Mouse (Mus musculus) spleen, adult 12 weeks (tissue): Measurements from ENCODE around the gene Trdmt1.
A peak's percentile ranks its signal among the peaks of the same experiment; 100 is the strongest.
"Not testable (repeated sequence)": the region's sequence is repeated elsewhere in the genome, so short reads cannot be mapped to it uniquely, and the experiment has no call there.

Experiments
- DNase-seq: peaks from one replicate; pipeline ENCODE4 v3.0.0; 2022; ENCODE audit warnings: low spot score

Trdmt1 gene

DNA sequence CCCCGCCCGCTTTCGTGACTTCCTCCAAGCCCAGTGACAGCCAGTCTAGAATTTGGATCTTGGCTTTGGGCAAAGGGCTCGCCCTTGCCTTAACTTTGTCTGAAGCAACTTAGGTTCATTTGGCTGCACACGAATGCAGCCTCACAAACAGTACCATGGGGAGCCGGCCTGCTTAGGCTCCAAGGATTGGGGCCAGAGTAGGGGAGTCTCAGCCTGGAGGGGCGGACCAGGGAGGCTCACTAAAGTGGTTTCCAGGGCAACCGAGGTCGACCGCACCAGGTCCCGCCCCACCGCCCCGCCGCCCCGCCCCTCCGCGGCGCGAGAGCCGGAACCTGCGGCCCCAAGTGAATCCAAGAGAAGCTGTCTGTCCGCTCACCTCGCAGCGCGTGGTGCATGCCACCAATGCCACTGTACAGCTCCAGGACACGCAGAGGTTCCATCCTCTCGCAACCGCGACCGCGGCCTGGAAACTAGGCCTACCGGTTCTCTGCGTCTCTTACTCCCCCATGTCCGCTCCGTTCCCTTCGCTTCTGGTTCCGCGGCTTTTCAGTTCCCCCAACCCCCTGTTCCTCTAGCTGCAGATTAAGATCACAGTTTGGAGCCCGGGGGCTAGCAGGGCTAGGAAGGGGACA lies at the start of gene Trdmt1:
Gene Trdmt1 (minus strand): TSS at position 476 of the 632 bp plus-strand sequence.
- peak; percentile 70 for DNase-seq

DNA sequence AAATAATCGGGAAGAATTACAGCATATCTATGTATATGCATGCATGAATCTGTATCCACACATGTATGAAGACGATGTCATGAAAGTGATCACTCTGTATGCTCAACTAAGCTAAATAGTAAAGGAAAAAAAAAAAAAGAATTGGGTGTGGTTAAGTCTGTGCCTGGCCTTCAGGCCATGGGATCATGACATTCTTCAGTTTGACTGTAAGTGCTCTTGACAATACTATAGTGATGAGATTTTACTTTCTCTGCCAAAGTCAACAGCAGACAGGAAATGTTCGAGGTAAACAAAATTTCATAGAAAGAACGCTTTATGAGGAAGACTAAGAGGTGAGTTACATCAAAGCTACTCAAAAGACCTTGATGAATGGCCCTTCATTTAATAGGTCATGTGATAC lies 48.9 kb upstream of the Trdmt1 start:
- no peak for DNase-seq

DNA sequence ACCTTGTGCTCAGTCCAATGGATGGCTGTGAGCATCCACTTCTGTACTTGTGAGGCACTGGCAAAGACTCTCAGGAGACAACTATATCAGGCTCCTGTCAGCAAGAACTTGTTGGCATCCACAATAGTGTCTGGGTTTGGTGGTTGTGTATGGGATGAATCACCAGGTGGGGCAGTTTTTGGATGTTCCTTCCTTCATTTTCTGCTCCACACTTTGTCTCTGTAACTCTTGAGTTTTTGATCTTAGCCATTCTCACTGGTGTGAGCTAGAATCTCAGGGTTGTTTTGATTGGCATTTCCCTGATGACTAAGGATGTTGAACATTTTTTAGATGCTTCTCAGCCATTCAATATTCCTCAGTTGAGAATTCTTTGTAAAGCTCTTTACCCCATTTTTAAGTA lies 39.3 kb upstream of the Trdmt1 start:
- not testable (repeated sequence) for DNase-seq

DNA sequence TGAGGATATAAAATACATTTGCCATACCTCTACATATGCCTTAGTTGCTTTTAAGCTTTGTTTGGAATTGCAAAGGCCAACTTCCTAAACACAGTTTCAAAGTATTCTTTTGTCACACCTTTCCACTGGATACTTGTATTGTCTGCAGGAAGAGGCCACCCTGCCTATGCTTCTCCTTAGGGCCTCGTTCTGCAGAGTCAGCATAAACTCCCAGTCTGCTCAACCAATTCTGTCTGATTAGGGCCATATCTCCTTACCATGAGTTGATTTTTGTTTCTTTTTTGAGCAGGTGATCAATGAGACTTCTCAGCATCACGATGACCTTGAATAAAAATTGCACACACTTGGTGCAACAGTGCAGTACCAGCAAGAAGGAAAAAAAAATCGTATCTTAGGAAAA lies 37.7 kb upstream of the Trdmt1 start:
- DNase-seq = no peak

DNA sequence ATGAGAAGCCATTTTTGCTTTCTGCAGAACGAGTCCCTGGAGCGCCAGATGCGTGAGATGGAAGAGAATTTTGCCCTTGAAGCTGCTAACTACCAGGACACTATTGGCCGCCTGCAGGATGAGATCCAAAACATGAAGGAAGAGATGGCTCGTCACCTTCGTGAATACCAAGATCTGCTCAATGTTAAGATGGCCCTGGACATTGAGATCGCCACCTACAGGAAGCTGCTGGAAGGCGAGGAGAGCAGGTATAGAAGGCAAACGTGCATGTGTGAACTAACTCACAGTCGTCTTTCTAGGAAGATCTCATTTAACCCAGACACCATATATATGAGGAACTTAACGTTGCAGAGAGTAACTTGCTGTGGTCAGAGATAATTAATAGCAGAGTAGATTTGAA lies 35.5 kb upstream of the Trdmt1 start:
- no peak for DNase-seq

DNA sequence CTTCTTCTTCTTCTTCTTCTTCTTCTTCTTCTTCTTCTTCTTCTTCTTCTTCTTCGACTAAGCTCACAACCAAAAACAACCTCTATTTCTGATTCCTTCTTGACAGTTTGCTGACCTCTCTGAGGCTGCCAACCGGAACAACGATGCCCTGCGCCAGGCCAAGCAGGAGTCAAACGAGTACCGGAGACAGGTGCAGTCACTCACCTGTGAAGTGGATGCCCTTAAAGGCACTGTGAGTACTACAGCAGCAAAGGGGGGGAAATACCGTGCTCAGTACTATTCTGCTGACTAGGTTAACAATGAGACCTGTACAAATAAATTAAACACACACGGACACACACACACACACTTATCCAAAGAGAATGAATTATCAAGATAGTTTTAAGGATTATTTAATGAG lies 34.8 kb upstream of the Trdmt1 start:
- no peak for DNase-seq

DNA sequence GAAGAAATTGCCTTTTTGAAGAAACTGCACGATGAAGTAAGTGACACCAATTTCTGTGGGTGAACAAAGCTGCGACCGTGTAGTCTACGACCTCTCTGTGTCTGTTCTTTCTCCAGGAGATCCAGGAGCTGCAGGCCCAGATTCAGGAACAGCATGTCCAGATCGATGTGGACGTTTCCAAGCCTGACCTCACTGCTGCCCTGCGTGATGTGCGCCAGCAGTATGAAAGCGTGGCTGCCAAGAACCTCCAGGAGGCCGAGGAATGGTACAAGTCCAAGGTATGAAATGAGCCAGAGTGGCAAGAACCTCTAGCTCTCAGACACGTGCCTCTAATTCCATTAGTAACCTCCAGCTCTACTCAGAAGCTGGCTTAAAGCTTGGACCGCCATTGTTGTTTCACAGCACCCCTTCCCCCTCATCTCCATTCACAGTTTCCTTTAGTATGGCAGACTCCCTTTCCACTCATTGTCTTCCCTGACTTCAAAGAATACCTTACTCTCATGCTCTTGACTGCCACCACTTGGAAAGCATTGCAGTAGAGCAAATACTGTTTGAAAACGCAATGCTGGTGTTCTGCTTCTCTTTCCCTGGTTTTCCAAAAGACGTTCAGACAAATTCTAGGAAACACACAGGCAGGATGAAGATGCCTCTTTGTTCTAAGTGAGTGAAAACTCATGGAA lies 34.1 kb upstream of the Trdmt1 start:
- DNase-seq = no peak

DNA sequence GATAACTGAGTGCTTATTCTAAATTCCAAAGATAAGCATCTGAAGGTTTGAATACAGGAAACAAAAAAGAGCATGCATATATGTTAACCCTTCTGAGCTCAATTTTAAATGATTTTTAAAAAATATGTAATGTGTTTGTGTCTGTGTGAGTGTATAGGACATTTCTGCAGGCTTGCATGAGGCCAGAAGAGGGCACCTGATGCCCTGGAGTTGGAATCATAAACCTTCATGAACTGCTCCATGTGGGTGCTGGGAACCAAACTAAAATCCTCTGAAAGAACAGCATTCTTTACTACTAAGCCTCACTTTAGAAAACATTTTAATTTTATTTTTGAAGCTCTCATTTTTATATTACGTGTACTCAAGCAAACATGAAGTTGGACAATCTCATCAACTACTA lies 32.9 kb upstream of the Trdmt1 start:
- DNase-seq = no peak

DNA sequence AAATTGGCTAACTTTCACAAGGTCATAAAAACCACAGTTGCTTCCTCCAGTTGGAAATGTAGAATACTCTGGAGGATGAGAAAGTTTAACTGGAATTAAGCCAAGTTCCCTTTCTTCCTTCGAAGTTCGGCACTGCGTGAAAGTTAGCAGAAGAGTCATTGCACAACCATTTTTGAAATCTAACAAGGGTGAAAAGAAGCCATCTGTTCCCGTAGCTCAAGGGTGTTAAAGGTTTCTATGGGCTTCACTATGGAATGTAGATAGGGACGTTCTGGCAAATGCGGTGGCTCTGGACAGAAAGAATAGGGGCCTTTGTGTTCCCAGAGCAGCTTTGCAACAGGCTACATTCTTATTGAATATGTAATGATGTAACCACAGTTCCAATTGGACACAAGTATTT lies 31.5 kb upstream of the Trdmt1 start:
- no peak for DNase-seq

DNA sequence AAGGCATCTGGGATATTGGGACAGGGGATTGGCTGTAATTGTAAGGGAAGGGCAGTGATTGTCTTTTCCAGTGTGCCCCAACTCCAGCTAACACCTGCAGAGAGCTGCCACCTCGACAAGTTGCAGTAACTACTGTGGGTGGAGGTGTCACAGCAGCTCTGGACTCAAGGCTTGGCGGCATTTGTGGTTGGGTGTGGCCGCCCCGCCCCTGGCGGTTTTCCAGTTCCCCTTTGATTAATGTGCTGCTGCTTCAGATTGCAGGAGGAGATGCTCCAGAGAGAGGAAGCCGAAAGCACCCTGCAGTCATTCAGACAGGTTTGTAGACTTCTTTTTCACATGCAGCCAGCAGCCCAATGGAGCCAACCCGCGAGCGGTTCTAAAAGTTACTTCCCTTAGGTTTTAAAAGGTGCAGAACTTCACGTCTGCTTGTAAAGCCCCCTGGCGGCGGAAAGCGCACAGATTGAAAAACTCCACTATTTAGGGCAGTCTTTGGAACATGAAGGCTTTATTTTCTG lies 30.9 kb upstream of the Trdmt1 start:
- peak; percentile 61 for DNase-seq

DNA sequence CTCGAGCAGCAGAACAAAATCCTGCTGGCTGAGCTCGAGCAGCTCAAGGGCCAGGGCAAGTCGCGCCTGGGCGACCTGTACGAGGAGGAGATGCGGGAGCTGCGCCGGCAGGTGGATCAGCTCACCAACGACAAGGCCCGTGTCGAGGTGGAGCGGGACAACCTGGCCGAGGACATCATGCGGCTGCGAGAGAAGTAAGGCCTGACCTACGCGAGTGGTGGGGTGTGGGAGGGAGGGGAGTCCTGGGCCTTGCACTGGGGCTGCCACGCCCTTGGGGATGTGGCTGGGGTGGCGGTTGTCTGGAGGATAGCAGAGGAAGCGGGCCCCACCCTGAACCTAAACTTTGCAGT lies 30.3 kb upstream of the Trdmt1 start:
- peak; percentile 15 for DNase-seq

DNA sequence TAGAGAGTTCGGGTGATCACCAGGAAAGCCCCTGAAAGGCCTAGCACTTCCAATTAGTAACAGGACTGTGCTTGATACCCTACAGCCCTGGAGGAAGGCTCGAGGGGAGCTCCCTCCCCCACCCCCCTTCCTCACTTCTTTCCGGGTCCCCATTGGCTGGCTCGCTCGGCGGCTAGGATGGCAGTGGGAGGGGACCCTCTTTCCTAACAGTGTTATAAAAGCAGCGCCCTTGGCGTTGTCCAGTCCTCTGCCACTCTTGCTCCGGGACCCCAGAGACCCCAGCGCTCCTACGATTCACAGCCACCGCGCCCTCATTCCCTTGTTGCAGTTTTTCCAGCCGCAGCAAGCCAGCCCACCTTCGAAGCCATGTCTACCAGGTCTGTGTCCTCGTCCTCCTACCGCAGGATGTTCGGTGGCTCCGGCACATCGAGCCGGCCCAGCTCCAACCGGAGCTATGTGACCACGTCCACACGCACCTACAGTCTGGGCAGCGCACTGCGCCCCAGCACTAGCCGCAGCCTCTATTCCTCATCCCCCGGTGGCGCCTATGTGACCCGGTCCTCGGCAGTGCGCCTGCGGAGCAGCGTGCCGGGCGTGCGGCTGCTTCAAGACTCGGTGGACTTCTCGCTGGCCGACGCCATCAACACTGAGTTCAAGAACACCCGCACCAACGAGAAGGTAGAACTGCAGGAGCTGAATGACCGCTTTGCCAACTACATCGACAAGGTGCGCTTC lies 29.8 kb upstream of the Trdmt1 start:
- DNase-seq = peak; percentile 25

DNA sequence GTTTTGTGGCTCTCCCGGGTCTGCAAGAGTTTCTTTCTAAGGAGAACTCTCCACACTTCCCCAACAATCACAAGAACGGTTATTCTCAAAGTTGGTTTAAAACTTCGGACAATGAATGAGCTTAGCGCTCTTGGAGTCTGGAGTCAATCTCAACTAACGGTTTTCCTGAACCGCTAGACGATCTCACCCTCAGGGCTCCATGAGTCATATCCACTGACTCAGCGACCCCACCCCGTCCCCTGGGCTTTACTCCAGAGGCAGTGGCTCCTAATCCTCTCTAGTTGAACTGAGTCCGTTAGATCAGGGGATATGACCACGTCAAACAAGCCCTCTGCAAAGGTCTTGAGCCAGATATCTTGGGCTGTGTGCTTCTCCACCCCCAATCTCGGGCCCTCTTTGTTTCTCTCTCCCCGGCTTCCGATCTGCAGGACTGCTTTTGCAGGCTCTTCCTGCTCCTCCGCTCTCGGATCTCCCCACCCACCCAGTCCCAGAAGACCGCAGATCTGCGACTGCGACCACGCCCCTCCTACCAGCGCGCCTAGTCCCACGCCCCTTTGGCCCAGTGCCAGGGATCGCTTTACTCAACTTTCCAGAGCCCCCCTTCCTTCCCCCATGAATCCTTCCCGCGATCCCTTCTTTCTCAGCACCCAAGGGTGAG lies 29.1 kb upstream of the Trdmt1 start, which contains the start of gene Vim:
Gene Vim (plus strand): TSS at position 520 of the 658 bp plus-strand sequence.
- DNase-seq = peak; percentile 55

DNA sequence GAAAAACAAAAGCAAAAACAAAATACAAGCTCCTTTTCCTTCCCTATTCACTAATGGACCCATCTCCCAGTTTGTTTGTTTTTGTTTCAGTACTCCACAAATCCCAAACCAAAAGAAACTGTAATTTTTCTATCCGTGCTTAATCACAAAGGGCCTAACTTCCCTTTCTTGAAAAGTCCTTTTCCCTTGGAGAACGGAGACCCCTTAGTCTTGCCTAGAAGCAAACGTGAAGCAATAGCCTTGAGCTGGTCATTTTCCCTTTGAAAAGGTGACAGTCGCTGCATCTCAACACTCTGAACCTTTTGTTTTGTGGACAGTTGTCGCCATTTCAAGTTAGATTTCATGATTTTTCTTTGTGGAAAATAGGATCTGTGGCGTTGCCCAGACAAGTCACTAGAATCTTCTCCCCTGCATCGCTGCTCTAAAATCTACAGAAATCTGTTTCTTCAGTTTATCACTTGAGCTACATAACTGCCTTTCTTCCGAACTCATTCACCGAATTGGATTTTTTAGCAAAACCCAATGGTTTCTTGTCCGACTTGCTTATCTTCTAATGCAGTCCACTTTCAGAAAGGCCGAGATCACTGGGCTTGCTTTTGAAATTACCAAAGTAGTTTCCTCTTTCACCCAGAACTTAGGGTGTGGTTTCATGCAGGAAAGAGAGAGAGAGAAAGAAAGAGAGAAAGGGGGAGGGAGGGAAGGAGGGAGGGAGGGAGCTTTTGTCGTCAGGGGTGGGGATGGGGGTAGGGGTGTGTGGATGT lies 28.4 kb upstream of the Trdmt1 start:
- no peak for DNase-seq

DNA sequence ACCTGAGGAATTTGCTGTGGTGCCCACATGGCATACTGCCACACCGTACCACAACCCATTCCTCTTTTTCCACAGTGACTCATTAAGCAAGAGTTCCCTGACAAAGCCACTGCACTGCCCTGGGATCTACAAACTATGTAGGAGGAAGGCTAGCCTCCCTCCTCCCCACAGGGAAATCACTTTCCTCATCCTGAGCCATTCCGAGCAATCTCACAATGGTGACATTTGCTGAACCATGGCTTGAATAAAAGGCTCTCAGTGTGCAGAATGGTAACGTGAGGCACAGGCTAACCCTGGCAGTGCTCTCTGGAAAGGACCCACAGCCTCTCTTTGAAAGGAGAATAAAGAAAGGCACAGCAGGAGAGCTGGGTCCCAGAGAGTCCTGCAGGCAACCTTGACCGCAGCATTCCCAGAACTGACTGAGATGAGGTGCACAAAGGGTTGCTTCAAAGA lies 27.7 kb upstream of the Trdmt1 start:
- no peak for DNase-seq

DNA sequence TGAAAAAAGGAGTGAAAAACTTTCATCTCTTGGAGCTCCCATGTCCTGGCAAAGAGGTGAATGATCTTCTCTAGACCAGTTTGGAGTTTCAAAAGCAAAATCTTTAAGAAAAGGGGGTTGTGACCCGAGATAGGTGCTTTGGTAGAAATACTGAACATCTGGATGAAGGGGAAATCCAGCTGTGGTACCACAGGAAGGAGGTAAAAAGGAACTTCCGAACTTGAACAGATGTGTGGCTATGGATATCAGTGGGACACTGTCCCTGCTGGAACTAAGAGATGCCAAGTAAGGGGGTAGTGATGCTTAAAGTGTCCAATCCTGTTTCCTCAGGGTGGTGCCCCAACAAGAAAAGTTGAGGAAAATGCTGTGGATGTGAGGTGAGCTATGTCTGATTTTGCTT lies 25.7 kb upstream of the Trdmt1 start:
- DNase-seq = no peak

DNA sequence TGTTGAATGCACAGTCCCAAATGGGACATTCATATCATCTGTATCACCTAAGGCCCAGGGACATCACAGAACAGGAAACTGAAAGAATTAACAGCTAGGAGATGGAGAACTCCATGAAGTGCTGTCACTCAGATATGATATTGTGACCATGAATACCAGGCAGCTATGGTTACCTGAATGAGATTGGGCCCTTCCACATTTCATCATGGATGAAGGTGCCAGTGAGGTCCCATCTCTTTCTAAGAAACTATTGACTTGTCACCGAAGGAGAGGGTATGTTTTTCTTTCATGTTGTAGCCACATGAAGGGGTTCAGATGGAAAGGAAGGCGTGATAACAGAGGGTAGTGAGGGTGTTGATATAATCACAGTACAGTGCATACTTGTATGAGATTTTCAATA lies 15.9 kb upstream of the Trdmt1 start:
- no peak for DNase-seq

DNA sequence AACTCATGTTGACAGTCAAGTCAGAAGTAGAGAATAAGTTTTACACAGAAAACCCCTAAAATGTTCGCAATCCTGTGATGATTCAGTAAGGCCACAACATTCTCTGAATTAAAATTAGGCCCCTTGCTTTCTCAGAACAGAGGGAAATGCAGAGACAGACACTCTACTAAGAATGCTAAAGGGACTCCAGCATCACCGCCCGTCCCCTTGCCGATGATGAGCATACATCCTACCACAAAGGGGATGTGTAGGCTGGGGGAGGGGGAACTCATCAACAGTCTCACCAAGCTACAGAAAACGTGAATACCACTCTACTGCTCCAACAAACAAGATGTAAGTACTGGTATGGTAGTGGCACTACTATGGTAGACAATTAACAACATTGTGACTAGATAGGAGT lies 15.3 kb upstream of the Trdmt1 start:
- DNase-seq = no peak

DNA sequence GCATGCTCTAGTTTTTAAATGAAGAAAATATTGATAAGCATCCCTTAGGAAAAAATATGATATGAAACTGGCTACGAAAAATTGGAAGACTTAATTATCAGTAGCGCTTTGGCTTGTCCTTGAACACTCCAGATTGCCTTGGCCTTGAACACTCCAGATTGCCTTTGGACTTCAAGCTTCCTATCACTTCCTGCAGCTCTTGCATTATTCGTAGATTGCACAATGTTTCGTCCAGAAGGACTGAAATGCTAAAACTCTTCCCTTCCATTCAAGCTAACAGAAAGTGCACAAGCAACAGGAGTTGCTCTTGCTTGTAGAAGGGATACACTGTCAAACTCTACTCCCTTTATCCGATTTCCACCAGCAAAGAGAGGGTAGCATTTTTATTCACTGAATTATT lies 14.8 kb upstream of the Trdmt1 start:
- no peak for DNase-seq

DNA sequence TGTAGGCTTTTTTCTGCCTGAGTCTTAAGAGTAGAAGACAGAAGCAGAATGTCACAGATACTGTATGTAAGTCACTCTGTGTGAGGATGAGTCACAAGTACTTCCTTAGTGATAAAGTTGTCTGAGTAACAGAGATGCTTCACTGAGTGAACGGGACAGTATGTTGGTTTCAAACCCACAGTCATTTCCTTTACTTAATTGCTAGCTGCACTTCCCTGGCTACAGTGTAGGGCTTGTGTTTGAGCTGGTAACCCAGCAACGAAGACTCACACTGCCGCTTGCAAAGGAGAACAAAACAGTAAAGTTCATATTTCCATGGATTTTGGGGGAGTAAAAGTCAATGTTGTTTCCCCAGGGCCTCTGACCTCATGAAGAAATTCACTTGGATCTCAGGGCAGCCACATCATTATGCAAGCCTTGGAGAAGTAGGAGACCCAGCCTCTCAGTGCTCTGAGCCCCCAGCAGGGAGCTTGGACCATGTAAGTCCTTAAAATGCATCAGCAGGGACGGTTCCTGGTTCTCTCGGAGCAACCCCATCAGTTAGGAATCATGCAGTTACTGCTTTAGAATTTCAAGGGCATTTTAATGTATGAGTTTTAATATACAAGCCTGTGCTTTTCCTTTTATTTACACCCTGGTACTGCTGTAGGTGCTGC lies 14.3 kb upstream of the Trdmt1 start:
- DNase-seq = peak; percentile 30
